Mouse (Mus musculus) CH12.LX (cell line): ENCODE measurements around the gene Bsdc1. TPM values are rescaled to one million over a fixed set of nuclear protein-coding genes. Genes with fewer than 3 reads are reported as not detected.

Experiments
- DNase-seq: peaks from one replicate; pipeline ENCODE4 v3.0.0-alpha.2; 2013; ENCODE audit errors: extremely low read depth
- H3K27ac ChIP-seq: 2 replicates; pipeline ENCODE4 v1.5.1; 2012; ENCODE audit warnings: low read depth, mild to moderate bottlenecking, control low read depth, moderate library complexity; ENCODE audit not compliant: insufficient read depth
- H3K27me3 ChIP-seq: replicated peaks from 2 replicates; pipeline ENCODE3; 2012; ENCODE audit warnings: inconsistent platforms
- H3K36me3 ChIP-seq, 2 experiments: replicated peaks in 1 of 2; 2 replicates each; pipeline versions ENCODE3 to v1.6.1; 2012; ENCODE audit warnings: inconsistent platforms in 1 of 2, low read length in 1 of 2, mild to moderate bottlenecking in 1 of 2, mixed read lengths in 1 of 2, moderate library complexity in 1 of 2; ENCODE audit not compliant: control insufficient read depth in 1 of 2, insufficient read depth in 1 of 2
- H3K4me1 ChIP-seq, 2 experiments: 2 replicates each; pipeline ENCODE4 v1.6.1; 2012; ENCODE audit warnings: inconsistent platforms in 1 of 2, moderate library complexity in 1 of 2; ENCODE audit not compliant: insufficient read depth in 2 of 2, control insufficient read depth in 1 of 2
- H3K4me2 ChIP-seq: 2 replicates; pipeline ENCODE4 v1.6.1; 2012; ENCODE audit warnings: low read depth, mild to moderate bottlenecking, control low read depth; ENCODE audit not compliant: poor library complexity, insufficient read depth, severe bottlenecking
- H3K4me3 ChIP-seq, 3 experiments: fragments of 150-350 bp in 1 of 3; sonication (generic) in 1 of 3; replicated peaks in 1 of 3; 2 replicates each; pipeline versions ENCODE3 to v1.5.1; 2011 to 2012; ENCODE audit warnings: low read depth in 2 of 3, low read length in 2 of 3, mild to moderate bottlenecking in 2 of 3, moderate library complexity in 2 of 3, control low read depth in 1 of 3, improper control_type of control experiment in 1 of 3, inconsistent platforms in 1 of 3, mixed read lengths in 1 of 3; ENCODE audit not compliant: poor library complexity in 1 of 3
- H3K79me2 ChIP-seq: replicated peaks from 2 replicates; pipeline ENCODE4 v1.6.1; 2012; ENCODE audit warnings: mild to moderate bottlenecking, moderate library complexity; ENCODE audit not compliant: control insufficient read depth, poor library complexity, insufficient read depth, severe bottlenecking; ENCODE audit errors: extremely low read depth
- H3K9ac ChIP-seq: 2 replicates; pipeline ENCODE4 v1.6.1; 2012; ENCODE audit warnings: low read depth, mild to moderate bottlenecking, control low read depth, moderate library complexity; ENCODE audit not compliant: insufficient read depth
- H3K9me3 ChIP-seq: replicated peaks from 2 replicates; pipeline ENCODE3; 2012; ENCODE audit warnings: low read length, inconsistent platforms, mixed read lengths
- BHLHE40 ChIP-seq: IDR thresholded peaks from 2 replicates; pipeline ENCODE4 v1.6.1; 2011; ENCODE audit warnings: mild to moderate bottlenecking, low read depth, low read length, improper control_type of control experiment
- ELF1 ChIP-seq: IDR thresholded peaks from 2 replicates; pipeline ENCODE4 v1.6.1; 2014; ENCODE audit warnings: low read depth, mild to moderate bottlenecking, inconsistent platforms, low read length, improper control_type of control experiment
- EP300 ChIP-seq: IDR thresholded peaks from 2 replicates; pipeline ENCODE4 v1.6.1; 2011; ENCODE audit warnings: low read length, improper control_type of control experiment
- KAT2A ChIP-seq: IDR thresholded peaks from 2 replicates; pipeline ENCODE4 v1.6.1; 2012; ENCODE audit warnings: low read length, improper control_type of control experiment, inconsistent platforms; ENCODE audit not compliant: insufficient replicate concordance
- MAZ ChIP-seq: IDR thresholded peaks from 2 replicates; pipeline ENCODE4 v1.6.1; 2012; ENCODE audit warnings: low read depth, mild to moderate bottlenecking, inconsistent platforms, low read length, improper control_type of control experiment, moderate library complexity
- MEF2A ChIP-seq: IDR thresholded peaks from 2 replicates; pipeline ENCODE4 v1.6.1; 2014; ENCODE audit warnings: low read depth, mild to moderate bottlenecking, inconsistent platforms, low read length, improper control_type of control experiment, borderline replicate concordance
- POLR2A ChIP-seq: IDR thresholded peaks from 2 replicates; pipeline ENCODE4 v1.6.1; 2011; ENCODE audit warnings: low read depth, mild to moderate bottlenecking, improper control_type of control experiment, low read length
- POLR2AphosphoS2 ChIP-seq: IDR thresholded peaks from 2 replicates; pipeline ENCODE4 v1.6.1; 2011; ENCODE audit warnings: low read depth, low read length, improper control_type of control experiment
- SIN3A ChIP-seq: IDR thresholded peaks from 2 replicates; pipeline ENCODE4 v1.6.1; 2012; ENCODE audit warnings: low read length, improper control_type of control experiment, inconsistent platforms
- SMC3 ChIP-seq: IDR thresholded peaks from 2 replicates; pipeline ENCODE4 v1.6.1; 2011; ENCODE audit warnings: low read depth, low read length, improper control_type of control experiment
- TCF12 ChIP-seq: IDR thresholded peaks from 2 replicates; pipeline ENCODE4 v1.6.1; 2014; ENCODE audit warnings: low read depth, mild to moderate bottlenecking, inconsistent platforms, low read length, improper control_type of control experiment
- UBTF ChIP-seq: IDR thresholded peaks from 2 replicates; pipeline ENCODE4 v1.6.1; 2012; ENCODE audit warnings: low read depth, mild to moderate bottlenecking, inconsistent platforms, low read length, improper control_type of control experiment, moderate library complexity
- ZC3H11A ChIP-seq: IDR thresholded peaks from 2 replicates; pipeline ENCODE4 v1.6.1; 2012; ENCODE audit warnings: low read depth, mild to moderate bottlenecking, inconsistent platforms, low read length, improper control_type of control experiment
- ZMIZ1 ChIP-seq: IDR thresholded peaks from 2 replicates; pipeline ENCODE4 v1.6.1; 2012; ENCODE audit warnings: low read depth, mild to moderate bottlenecking, inconsistent platforms, low read length, improper control_type of control experiment
- dilution Hi-C: fragments of 300-500 bp; cut with MboI; formaldehyde crosslinking; loops from 2 replicates; pipeline ENCODE4 v1.14.3; 2020; ENCODE audit warnings: low sequenced_read_pairs; ENCODE audit not compliant: extremely low pct_unique_long_range_greater_than_20kb, extremely low pct_ligation_motif_present
- in situ Hi-C: fragments of 300-500 bp; cut with MboI; formaldehyde crosslinking; loops from 3 replicates; pipeline ENCODE4 v1.14.3; 2019; ENCODE audit warnings: low sequenced_read_pairs, low pct_ligation_motif_present, low pct_unique_long_range_greater_than_20kb, mixed read lengths
- polyA plus RNA-seq: library from polyadenylated mRNA; unstranded; fragments of >175 nt; gene quantifications from 2 replicates; pipeline ENCODE4 v1.2.1, GENCODE M21; 2012; ENCODE audit warnings: low read depth; ENCODE audit not compliant: insufficient read length
- total RNA-seq, 2 experiments: library from RNA; depleted of rRNA; stranded (reverse); fragments of 300-350 nt in 1 of 2; fragments of >200 nt in 1 of 2; gene quantifications; 2 replicates each; pipeline ENCODE4 v1.2.3; 2012 to 2014

The Bsdc1 gene
- total and polyA plus RNA-seq, 3 experiments, result 16.1 to 20.6 (median 20.4) TPM

GRCm38 (mm10) chr4:129448713-129449112, 12.7 kb upstream of the Bsdc1 start:
- Histone ChIP-seq H3K9me3 (no peaks in the 10 kb centered on the region), H3K36me3 (no peaks in the 10 kb centered on the region), H3K9ac (no peak overlapping the region), H3K4me1 (peaks cover 0 to 3% of the 10 kb centered on the region in 2 experiments; a peak in 1 of 4 replicates), H3K4me2 (no peak overlapping the region), H3K27ac (no peak overlapping the region), H3K79me2 (no peaks in the 10 kb centered on the region), H3K4me3 (no peak overlapping the region), H3K27me3 (no peaks in the 10 kb centered on the region)
- no peak for DNase-seq
- in situ Hi-C loops, result no loop called here
- no peak for TF ChIP-seq MAZ
- TF ChIP-seq POLR2AphosphoS2, result no peak
- TF ChIP-seq EP300, result no peak
- TF ChIP-seq TCF12, result no peak
- dilution Hi-C loops, result no loop called here

DNA sequence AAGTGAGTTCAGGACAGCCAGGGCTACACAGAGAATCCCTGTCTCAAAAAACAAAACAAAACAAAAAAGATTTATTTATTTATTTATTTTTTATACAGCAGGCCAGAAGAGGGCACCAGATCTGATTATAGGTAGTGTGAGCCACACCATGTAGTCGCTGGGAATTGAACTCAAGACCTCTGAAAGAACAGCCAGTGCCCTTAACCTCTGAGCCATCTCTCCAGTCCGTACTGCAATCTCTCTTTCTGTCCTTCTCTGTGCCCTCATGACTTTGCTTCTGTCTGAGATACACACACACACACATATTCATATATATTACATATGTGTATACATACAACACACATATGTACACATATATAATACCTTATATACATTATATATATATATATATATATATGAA, 10.5 kb upstream of the Bsdc1 start:
- Histone ChIP-seq H3K27me3 (no peaks in the 10 kb centered on the region), H3K9ac (no peak overlapping the region), H3K36me3 (no peaks in the 10 kb centered on the region), H3K4me1 (peaks cover 0 to 11% of the 10 kb centered on the region in 2 experiments; a peak in 2 of 4 replicates), H3K79me2 (no peaks in the 10 kb centered on the region), H3K4me3 (no peak overlapping the region), H3K4me2 (no peak overlapping the region), H3K9me3 (no peaks in the 10 kb centered on the region), H3K27ac (no peak overlapping the region)
- dilution Hi-C loops, result no loop called here
- no peak for DNase-seq
- TF ChIP-seq POLR2A (no peak), SMC3 (no peak), UBTF (no peak), ZC3H11A (no peak), BHLHE40 (no peak), KAT2A (no peak), MEF2A (no peak), ZMIZ1 (no peak), SIN3A (no peak), POLR2AphosphoS2 (no peak), ELF1 (no peak)
- in situ Hi-C loops, result loop anchor here (10.0 kb wide), 2 partner anchors 236 to 316 kb away; partner anchors contain the start of gene Fndc5
